Mouse (Mus musculus) effector memory CD4-positive, alpha-beta T cell, adult 7 months (primary cell): ENCODE results near the gene Clptm1l. TPM values are rescaled to one million over a fixed set of nuclear protein-coding genes. Genes with fewer than 3 reads are reported as not detected.

Experiments used
- polyA plus RNA-seq: library from polyadenylated mRNA; unstranded; fragments of 100-300 nt; shearing (Covaris generic); gene quantifications from one replicate; pipeline ENCODE4 v1.2.1, GENCODE M21; 2017

Gene Clptm1l
- polyA plus RNA-seq, result 138 TPM

GRCm38 (mm10) chr13:73603522-73604155 lies at the start of gene Clptm1l:
Gene Clptm1l (plus strand): TSS chr13:73604006.

GRCm38 (mm10) chr13:73626745-73627549 lies 23.1 kb downstream of the Clptm1l start, which contains the start of gene Tert:
Gene Tert (plus strand): TSS chr13:73626911.

Other genes starting within 250 kb of the Clptm1l start
- 25.6 TPM for gene Lpcat1, start 136.8 kb upstream of the Clptm1l start, polyA plus RNA-seq
- 0.18 TPM for gene Slc6a3, start 67.3 kb upstream of the Clptm1l start, polyA plus RNA-seq
- 4.6 TPM for gene Tert, start 22.9 kb downstream of the Clptm1l start, polyA plus RNA-seq
- gene Slc6a18, start 74.0 kb downstream of the Clptm1l start, polyA plus RNA-seq, result not detected
- not detected for gene Slc6a19, start 100.9 kb downstream of the Clptm1l start, polyA plus RNA-seq
- gene Slc12a7, start 129.1 kb downstream of the Clptm1l start, polyA plus RNA-seq, result 66.3 TPM
- 0.61 TPM for gene Nkd2, start 243.6 kb downstream of the Clptm1l start, polyA plus RNA-seq